Mouse (Mus musculus) ES-Bruce4 (cell line): ENCODE measurements around the gene Kdm3a. TPM values are rescaled to one million over a fixed set of nuclear protein-coding genes. Genes with fewer than 3 reads are reported as not detected.
A peak's percentile ranks its signal among the peaks of the same experiment; 100 is the strongest.

Experiments
- H3K27ac ChIP-seq: 2 replicates; pipeline ENCODE4 v1.5.1; 2012; ENCODE audit warnings: low read length, inconsistent platforms; ENCODE audit not compliant: insufficient read depth
- H3K27me3 ChIP-seq: 2 replicates; pipeline ENCODE4 v1.6.1; 2012; ENCODE audit warnings: mild to moderate bottlenecking, low read length, inconsistent platforms; ENCODE audit not compliant: control insufficient read depth, poor library complexity, insufficient read depth, severe bottlenecking
- H3K36me3 ChIP-seq: 2 replicates; pipeline ENCODE4 v1.6.1; 2012; ENCODE audit warnings: inconsistent platforms, mild to moderate bottlenecking, low read length, moderate library complexity; ENCODE audit not compliant: control insufficient read depth, poor library complexity, insufficient read depth, severe bottlenecking
- H3K4me1 ChIP-seq: one replicate; pipeline ENCODE4 v1.8.1; 2011; ENCODE audit warnings: low read length; ENCODE audit not compliant: control insufficient read depth, insufficient read depth
- H3K4me3 ChIP-seq: 2 replicates; pipeline ENCODE4 v1.5.1; 2011; ENCODE audit warnings: low read depth, mild to moderate bottlenecking, low read length
- H3K9ac ChIP-seq: 2 replicates; pipeline ENCODE4 v1.6.1; 2012; ENCODE audit warnings: low read depth, mild to moderate bottlenecking, inconsistent platforms; ENCODE audit not compliant: poor library complexity, severe bottlenecking
- H3K9me3 ChIP-seq: replicated peaks from 2 replicates; pipeline ENCODE4 v1.6.1; 2012; ENCODE audit warnings: mild to moderate bottlenecking, low read length, inconsistent platforms; ENCODE audit not compliant: control insufficient read depth, poor library complexity, insufficient read depth, severe bottlenecking
- CTCF ChIP-seq: IDR thresholded peaks from one replicate; pipeline ENCODE4 v1.8.1; 2011; ENCODE audit warnings: low read depth, low read length
- EP300 ChIP-seq: IDR thresholded peaks from 2 replicates; pipeline ENCODE4 v1.6.1; 2011; ENCODE audit warnings: low read depth, low read length; ENCODE audit not compliant: insufficient read depth
- POLR2A ChIP-seq: IDR thresholded peaks from one replicate; pipeline ENCODE4 v1.8.1; 2011; ENCODE audit warnings: low read length; ENCODE audit not compliant: insufficient read depth
- polyA plus RNA-seq: library from polyadenylated mRNA; stranded (reverse); fragments of >200 nt; gene quantifications from 2 replicates; pipeline ENCODE4 v1.2.4, GENCODE M21; 2011; ENCODE audit warnings: low read depth; ENCODE audit not compliant: missing spikeins, insufficient read depth, insufficient read length

Gene Kdm3a
- polyA plus RNA-seq, 1 experiment = 49.3 TPM

DNA sequence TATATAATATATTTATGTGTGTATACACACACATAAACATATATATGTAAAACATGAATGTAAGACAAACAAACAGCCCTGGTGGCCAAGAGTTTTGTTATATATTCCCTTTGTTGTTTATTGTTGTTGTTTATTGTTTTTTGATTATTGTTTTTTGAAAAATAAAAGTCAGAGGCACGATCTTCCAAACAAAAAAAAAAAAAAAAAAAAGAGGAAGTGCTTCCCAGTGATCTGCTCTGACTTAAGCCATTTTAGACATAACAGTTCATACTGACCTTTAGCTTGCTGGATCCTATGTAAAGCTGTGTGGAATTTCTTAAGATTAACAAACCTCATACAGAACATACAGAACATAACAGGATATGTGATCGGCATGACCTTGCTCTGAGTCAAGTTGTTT is 19.1 kb upstream of the Kdm3a start:
- no peak overlapping the region for H3K4me3 ChIP-seq
- no peak overlapping the region for H3K27ac ChIP-seq
- H3K27me3 ChIP-seq = no peaks in the 10 kb centered on the region
- H3K4me1 ChIP-seq = no peaks in the 10 kb centered on the region
- no peak for TF ChIP-seq EP300
- no peak for TF ChIP-seq POLR2A
- TF ChIP-seq CTCF = no peak
- no peaks in the 10 kb centered on the region for H3K36me3 ChIP-seq
- no peak overlapping the region for H3K9ac ChIP-seq
- no peaks in the 10 kb centered on the region for H3K9me3 ChIP-seq

DNA sequence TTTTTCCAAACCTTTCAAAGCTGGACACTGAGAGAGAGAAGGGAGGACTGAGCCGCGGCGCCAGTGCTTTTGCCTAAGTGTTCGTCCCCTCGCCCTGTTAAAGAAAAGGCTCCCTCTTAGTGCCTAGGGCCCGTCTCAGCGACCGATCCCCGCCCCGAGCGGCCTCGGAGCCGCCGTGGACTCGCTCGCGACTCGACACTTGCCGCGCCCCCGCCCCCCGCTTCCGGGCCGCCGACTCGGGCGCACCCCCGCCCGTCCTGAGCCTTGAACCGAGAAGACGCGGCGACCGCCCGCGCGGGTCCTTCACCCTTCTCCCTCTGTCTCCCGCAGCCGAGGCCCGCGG is 333 bp downstream of the Kdm3a start:
- TF ChIP-seq CTCF = no peak
- no peak for TF ChIP-seq EP300
- Histone ChIP-seq H3K9me3 (no peaks in the 10 kb centered on the region), H3K9ac (peak overlapping the region; percentile 91), H3K36me3 (peaks cover 23% of the 10 kb centered on the region), H3K27ac (no peak overlapping the region), H3K4me1 (no peaks in the 10 kb centered on the region), H3K4me3 (peak overlapping the region; percentile 80), H3K27me3 (no peaks in the 10 kb centered on the region)

DNA sequence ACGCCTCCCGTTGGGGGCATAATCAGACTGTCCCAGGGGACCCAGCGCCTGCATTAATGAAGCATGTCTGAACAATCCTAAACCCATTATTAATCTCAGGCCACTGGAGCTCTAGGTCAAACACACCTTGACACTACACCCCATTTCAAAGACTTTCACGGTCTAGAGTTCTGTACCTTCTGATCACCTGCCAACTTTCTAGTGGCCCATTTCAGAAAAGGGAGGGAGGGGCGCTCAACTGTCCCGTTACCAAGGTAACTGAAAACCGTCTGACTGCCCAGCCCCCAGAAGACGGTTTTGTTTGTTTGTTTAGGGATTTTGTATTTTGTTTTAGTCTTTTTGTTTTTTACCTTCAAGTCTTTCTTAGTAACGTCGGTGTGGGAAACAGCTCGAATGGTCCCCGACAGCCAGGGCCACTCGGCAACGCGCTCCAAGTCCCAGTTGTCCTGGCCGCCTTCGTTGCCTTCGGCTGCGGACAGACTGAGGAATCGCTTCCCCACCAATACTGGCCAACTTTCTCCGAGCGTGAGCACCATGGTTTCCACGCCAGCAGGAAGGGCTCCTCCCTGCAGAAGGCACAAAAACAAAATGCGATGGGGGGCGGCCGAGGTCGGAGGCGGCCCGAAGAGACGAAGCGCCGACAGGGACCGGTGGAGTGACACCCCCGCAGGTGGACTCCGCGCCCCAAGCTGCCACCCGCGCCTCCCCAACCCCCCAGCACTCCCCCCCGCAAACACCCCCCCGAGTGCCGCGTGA is 906 bp downstream of the Kdm3a start:
- Histone ChIP-seq H3K27ac (no peak overlapping the region), H3K4me3 (peak overlapping the region; percentile 80)

DNA sequence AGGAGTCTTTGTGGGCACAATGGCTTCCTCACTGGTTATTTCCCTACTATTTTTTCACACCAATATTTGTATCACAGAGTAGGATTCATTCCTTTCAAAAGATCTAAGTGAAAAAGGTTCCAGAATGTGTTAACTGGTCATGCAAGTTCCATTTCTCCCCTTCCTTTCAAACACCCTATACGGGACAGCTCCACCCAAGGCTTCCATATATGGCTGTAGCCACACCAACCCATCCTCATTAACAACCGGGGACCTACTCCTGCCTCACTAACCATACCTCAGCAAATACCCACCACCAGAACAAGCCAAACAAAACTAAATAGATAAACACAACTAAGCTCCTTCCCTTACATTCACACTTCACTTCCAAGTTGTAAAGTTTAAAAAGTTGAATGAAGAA is 1.6 kb downstream of the Kdm3a start:
- H3K9me3 ChIP-seq = no peaks in the 10 kb centered on the region
- H3K27ac ChIP-seq = no peak overlapping the region
- no peak overlapping the region for H3K4me3 ChIP-seq
- H3K27me3 ChIP-seq = no peaks in the 10 kb centered on the region
- peaks cover 27% of the 10 kb centered on the region for H3K36me3 ChIP-seq
- peaks cover 2% of the 10 kb centered on the region for H3K4me1 ChIP-seq
- no peak for TF ChIP-seq EP300
- H3K9ac ChIP-seq = 0 out of 2 replicates have a peak overlapping the region, but pooled peaks have one; percentile 91

More for the DNA sequence above, 906 bp downstream of the Kdm3a start:
- peaks cover 2% of the 10 kb centered on the region for H3K4me1 ChIP-seq
- TF ChIP-seq CTCF (no peak), EP300 (no peak), POLR2A (no peak)
- H3K9me3 ChIP-seq = no peaks in the 10 kb centered on the region
- H3K9ac ChIP-seq = peak overlapping the region; percentile 91
- H3K27me3 ChIP-seq = no peaks in the 10 kb centered on the region
- peaks cover 25% of the 10 kb centered on the region for H3K36me3 ChIP-seq

DNA sequence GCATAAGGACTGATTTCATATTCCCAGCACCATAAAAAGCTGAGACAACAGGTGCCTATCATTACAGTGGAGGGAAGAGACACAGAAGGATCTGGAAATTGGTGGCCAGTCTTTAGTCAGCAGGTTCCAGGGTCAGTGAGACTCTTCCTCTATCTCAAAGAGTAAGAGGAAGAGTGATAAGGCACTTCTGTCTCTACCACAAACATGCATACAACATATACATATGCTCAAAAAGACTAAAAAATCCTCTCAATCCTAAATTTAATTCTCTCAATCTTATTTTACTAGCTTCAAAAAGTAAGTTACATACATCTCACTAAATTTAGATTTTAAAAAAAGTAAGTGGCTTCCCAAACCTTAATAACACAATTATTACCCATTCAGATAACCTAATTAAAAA is 5.5 kb downstream of the Kdm3a start:
- no peak for TF ChIP-seq POLR2A
- no peak for TF ChIP-seq CTCF
- Histone ChIP-seq H3K4me3 (no peak overlapping the region), H3K9ac (no peak overlapping the region), H3K27ac (no peak overlapping the region), H3K36me3 (peaks cover 50% of the 10 kb centered on the region), H3K9me3 (no peaks in the 10 kb centered on the region), H3K27me3 (no peaks in the 10 kb centered on the region), H3K4me1 (peaks cover 2% of the 10 kb centered on the region)

DNA sequence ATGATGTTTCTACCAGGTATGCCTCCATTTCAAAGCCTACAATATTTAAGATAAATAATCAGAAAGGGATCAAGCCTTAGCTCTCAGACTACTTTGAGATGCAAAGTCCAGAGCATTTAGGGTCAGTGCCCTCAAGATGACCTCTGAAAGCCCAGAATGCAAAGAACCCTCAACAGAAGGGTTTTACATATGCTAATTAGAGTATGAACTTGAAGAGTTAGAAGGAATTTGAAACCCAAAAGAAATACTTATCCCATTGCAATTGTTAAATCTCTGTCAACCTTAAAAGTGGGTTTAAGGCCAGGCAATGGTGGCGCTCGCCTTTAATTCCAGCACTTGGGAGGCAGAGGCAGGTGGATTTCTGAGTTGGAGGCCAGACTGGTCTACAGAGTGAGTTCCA is 6.8 kb downstream of the Kdm3a start:
- H3K4me3 ChIP-seq = no peak overlapping the region
- no peak overlapping the region for H3K27ac ChIP-seq
- H3K36me3 ChIP-seq = peaks cover 52% of the 10 kb centered on the region
- TF ChIP-seq POLR2A (no peak), EP300 (no peak), CTCF (no peak)
- no peak overlapping the region for H3K9ac ChIP-seq
- no peaks in the 10 kb centered on the region for H3K27me3 ChIP-seq
- peaks cover 2% of the 10 kb centered on the region for H3K4me1 ChIP-seq
- H3K9me3 ChIP-seq = no peaks in the 10 kb centered on the region
